Mouse (Mus musculus) embryonic facial prominence, embryonic 11.5 days (tissue): ENCODE results near the gene Pdcd4. TPM values are rescaled to one million over a fixed set of nuclear protein-coding genes. Genes with fewer than 3 reads are reported as not detected.

Source experiments
- ATAC-seq: fragments of 200-750 bp; cut with Nextera tagmentation; replicated peaks from 2 replicates; pipeline ENCODE4 v1.8.0; 2017; ENCODE audit warnings: low read depth; ENCODE audit not compliant: insufficient number of reproducible peaks, low FRiP score, low TSS enrichment
- DNase-seq: peaks from one replicate; pipeline ENCODE4 v3.0.0-alpha.2; 2015; ENCODE audit warnings: low spot score
- H3K27ac ChIP-seq: fragments of 300-500 bp; sonication (generic); replicated peaks from 2 replicates; pipeline ENCODE4 v1.5.1; 2014; ENCODE audit warnings: mild to moderate bottlenecking, low read depth, low read length, control low read depth
- H3K27me3 ChIP-seq: fragments of 300-500 bp; sonication (generic); 2 replicates; pipeline ENCODE4 v1.6.1; 2014; ENCODE audit warnings: mild to moderate bottlenecking, low read length, moderate library complexity, mixed read lengths; ENCODE audit not compliant: control insufficient read depth, insufficient read depth
- H3K36me3 ChIP-seq: fragments of 300-500 bp; sonication (generic); replicated peaks from 2 replicates; pipeline ENCODE4 v1.6.1; 2014; ENCODE audit warnings: low read depth, mild to moderate bottlenecking, low read length, moderate library complexity, mixed read lengths; ENCODE audit not compliant: control insufficient read depth, insufficient read depth
- H3K4me1 ChIP-seq: fragments of 300-500 bp; sonication (generic); 2 replicates; pipeline ENCODE4 v1.6.1; 2014; ENCODE audit warnings: low read length, mixed read lengths; ENCODE audit not compliant: control insufficient read depth, insufficient read depth
- H3K4me2 ChIP-seq: fragments of 300-500 bp; sonication (generic); 2 replicates; pipeline ENCODE4 v1.6.1; 2014; ENCODE audit warnings: low read depth, mild to moderate bottlenecking, control low read depth, low read length, moderate library complexity
- H3K4me3 ChIP-seq: fragments of 300-500 bp; sonication (generic); 2 replicates; pipeline ENCODE4 v1.5.1; 2014; ENCODE audit warnings: low read depth, low read length, control low read depth
- H3K9ac ChIP-seq: fragments of 300-500 bp; sonication (generic); replicated peaks from 2 replicates; pipeline ENCODE4 v1.6.1; 2014; ENCODE audit warnings: mild to moderate bottlenecking, control low read depth, low read length
- H3K9me3 ChIP-seq: fragments of 300-500 bp; sonication (generic); replicated peaks from 2 replicates; pipeline ENCODE4 v1.6.1; 2016; ENCODE audit warnings: mild to moderate bottlenecking, low read length, inconsistent platforms, mixed read lengths; ENCODE audit not compliant: control insufficient read depth
- WGBS: fragments of 180-500 bp; shearing (Covaris S2); extraction: QIAGEN DNeasy Blood & Tissue Kit; methylation state at CpG from one replicate; pipeline ENCODE4 v1.1.7; 2014; 5-methylcytosine and 5-hydroxymethylcytosine counted together
- polyA plus RNA-seq: library from polyadenylated mRNA; unstranded; fragments of >200 nt; fragmentation: Nextera tagmentation; extraction: Ambion mirVana; gene quantifications from 2 replicates; pipeline ENCODE4 v1.2.1, GENCODE M21; 2014

The Pdcd4 gene
- polyA plus RNA-seq, 1 experiment from 2014 or later = 96.2 TPM

GRCm38 (mm10) chr19:53890274-53890673, 1.8 kb upstream of the Pdcd4 start:
- WGBS = 60% methylated on average over 5 of the region's 5 CpGs
- no peak for DNase-seq

GRCm38 (mm10) chr19:53890781-53891251, 1.2 kb upstream of the Pdcd4 start:
- WGBS = 80% methylated on average over 5 of the region's 5 CpGs
- Histone ChIP-seq H3K9me3 (no peaks in the 10 kb centered on the region), H3K4me2 (no peak overlapping the region), H3K4me1 (no peaks in the 10 kb centered on the region), H3K4me3 (no peak overlapping the region), H3K27me3 (no peaks in the 10 kb centered on the region), H3K9ac (no peak overlapping the region), H3K27ac (no peak overlapping the region), H3K36me3 (no peaks in the 10 kb centered on the region)
- DNase-seq (no peak), ATAC-seq (no peak)

More at GRCm38 (mm10) chr19:53890274-53890673, 1.8 kb upstream of the Pdcd4 start:
- no peak overlapping the region for H3K4me3 ChIP-seq
- H3K36me3 ChIP-seq = no peaks in the 10 kb centered on the region
- H3K27me3 ChIP-seq = no peaks in the 10 kb centered on the region
- H3K4me1 ChIP-seq = no peaks in the 10 kb centered on the region; the same call in 1 of the 2 replicates
- no peak for ATAC-seq
- H3K27ac ChIP-seq = no peak overlapping the region
- H3K4me2 ChIP-seq = no peak overlapping the region
- H3K9me3 ChIP-seq = no peaks in the 10 kb centered on the region
- no peak overlapping the region for H3K9ac ChIP-seq

GRCm38 (mm10) chr19:53891569-53891968, 462 bp upstream of the Pdcd4 start:
- H3K27ac ChIP-seq = no peak overlapping the region
- H3K9ac ChIP-seq = no peak overlapping the region
- no peaks in the 10 kb centered on the region for H3K9me3 ChIP-seq
- 88% methylated on average over 2 of the region's 2 CpGs for WGBS
- no peak overlapping the region for H3K4me3 ChIP-seq
- H3K27me3 ChIP-seq = no peaks in the 10 kb centered on the region
- DNase-seq (no peak), ATAC-seq (no peak)
- no peaks in the 10 kb centered on the region for H3K36me3 ChIP-seq
- no peak overlapping the region for H3K4me2 ChIP-seq
- H3K4me1 ChIP-seq = no peaks in the 10 kb centered on the region

- no peak for ATAC-seq
- H3K4me2 ChIP-seq = no peak overlapping the region
- H3K9ac ChIP-seq = no peak overlapping the region
- no peak overlapping the region for H3K4me3 ChIP-seq
- no peak overlapping the region for H3K27ac ChIP-seq
- H3K9me3 ChIP-seq = no peaks in the 10 kb centered on the region
- H3K36me3 ChIP-seq = no peaks in the 10 kb centered on the region
- H3K27me3 ChIP-seq = no peaks in the 10 kb centered on the region
- 66% methylated on average over 9 of the region's 9 CpGs for WGBS
- peak; percentile 27 for DNase-seq
- H3K4me1 ChIP-seq = no peaks in the 10 kb centered on the region
Observed at GRCm38 (mm10) chr19:53892838-53893359, 868 bp downstream of the Pdcd4 start.

GRCm38 (mm10) chr19:53893711-53894171, 1.7 kb downstream of the Pdcd4 start:
- no peaks in the 10 kb centered on the region for H3K27me3 ChIP-seq
- 73% methylated on average over 3 of the region's 3 CpGs for WGBS
- no peak overlapping the region for H3K4me2 ChIP-seq
- H3K9me3 ChIP-seq = no peaks in the 10 kb centered on the region
- H3K4me1 ChIP-seq = no peaks in the 10 kb centered on the region
- H3K36me3 ChIP-seq = no peaks in the 10 kb centered on the region
- no peak for DNase-seq
- H3K4me3 ChIP-seq = no peak overlapping the region
- H3K9ac ChIP-seq = no peak overlapping the region
- ATAC-seq = no peak
- H3K27ac ChIP-seq = no peak overlapping the region

GRCm38 (mm10) chr19:53894538-53895121, 2.6 kb downstream of the Pdcd4 start:
- H3K9me3 ChIP-seq = no peaks in the 10 kb centered on the region
- DNase-seq = no peak
- H3K4me1 ChIP-seq = no peaks in the 10 kb centered on the region
- WGBS = 70% methylated on average over 12 of the region's 12 CpGs
- no peaks in the 10 kb centered on the region for H3K36me3 ChIP-seq
- H3K27ac ChIP-seq = no peak overlapping the region
- no peak for ATAC-seq
- no peak overlapping the region for H3K4me2 ChIP-seq
- H3K9ac ChIP-seq = no peak overlapping the region
- H3K4me3 ChIP-seq = no peak overlapping the region
- H3K27me3 ChIP-seq = no peaks in the 10 kb centered on the region

- Histone ChIP-seq H3K9me3 (no peaks in the 10 kb centered on the region), H3K27ac (no peak overlapping the region), H3K4me3 (no peak overlapping the region), H3K9ac (no peak overlapping the region), H3K36me3 (no peaks in the 10 kb centered on the region), H3K4me2 (no peak overlapping the region), H3K4me1 (no peaks in the 10 kb centered on the region), H3K27me3 (no peaks in the 10 kb centered on the region)
- 78% methylated on average over 5 of the region's 5 CpGs for WGBS
- DNase-seq (no peak), ATAC-seq (no peak)
Observed at GRCm38 (mm10) chr19:53898046-53898445, 6.0 kb downstream of the Pdcd4 start.

GRCm38 (mm10) chr19:53898498-53898897, 6.5 kb downstream of the Pdcd4 start:
- Histone ChIP-seq H3K9ac (no peak overlapping the region), H3K27ac (no peak overlapping the region), H3K4me1 (no peaks in the 10 kb centered on the region), H3K4me2 (no peak overlapping the region), H3K27me3 (no peaks in the 10 kb centered on the region), H3K4me3 (no peak overlapping the region), H3K36me3 (no peaks in the 10 kb centered on the region), H3K9me3 (no peaks in the 10 kb centered on the region)
- 86% methylated on average over 4 of the region's 4 CpGs for WGBS
- ATAC-seq (no peak), DNase-seq (no peak)
